Mouse (Mus musculus) heart, adult 9 months (tissue): ENCODE data around the gene Htra2.

Experiments used
- DNase-seq, 2 experiments: peaks; one replicate each; pipeline ENCODE4 v3.0.0; 2022; ENCODE audit warnings: low spot score in 2 of 2

The Htra2 gene

GRCm38 (mm10) chr6:83054871-83055431, at the start of gene Htra2:
Htra2 (minus strand) TSS chr6:83055273.
- peak; percentile 28 to 35 for DNase-seq

GRCm38 (mm10) chr6:83104158-83104557, 49.1 kb upstream of the Htra2 start:
- DNase-seq = no peak

GRCm38 (mm10) chr6:83103130-83103650, 48.1 kb upstream of the Htra2 start:
- DNase-seq = no peak

GRCm38 (mm10) chr6:83101688-83102556, 46.8 kb upstream of the Htra2 start:
- peak in 1 of 2 experiments; percentile 46 for DNase-seq

- DNase-seq = peak; percentile 92 to 93
Observed at GRCm38 (mm10) chr6:83101316-83101687, 46.2 kb upstream of the Htra2 start, which contains the start of the genes Ccdc142 and Gm42688. Ccdc142 (plus strand) TSS chr6:83101601. Gm42688 (plus strand) TSS chr6:83101617.

- DNase-seq = no peak
Observed at GRCm38 (mm10) chr6:83098411-83098810, 43.3 kb upstream of the Htra2 start.

- no peak for DNase-seq
Observed at GRCm38 (mm10) chr6:83095968-83096367, 40.9 kb upstream of the Htra2 start.

- DNase-seq = no peak
Observed at GRCm38 (mm10) chr6:83092416-83093127, 37.5 kb upstream of the Htra2 start.

GRCm38 (mm10) chr6:83087926-83088260, 32.8 kb upstream of the Htra2 start:
- DNase-seq = no peak

GRCm38 (mm10) chr6:83087205-83087925, 32.3 kb upstream of the Htra2 start:
- DNase-seq = peak in 1 of 2 experiments; percentile 46

- DNase-seq = no peak
Observed at GRCm38 (mm10) chr6:83086121-83087035, 31.3 kb upstream of the Htra2 start, which contains the start of gene Lbx2. Lbx2 (plus strand) TSS chr6:83086367.

GRCm38 (mm10) chr6:83084477-83084876, 29.4 kb upstream of the Htra2 start:
- no peak for DNase-seq

- no peak for DNase-seq
Observed at GRCm38 (mm10) chr6:83083497-83083896, 28.4 kb upstream of the Htra2 start.

GRCm38 (mm10) chr6:83080210-83080609, 25.1 kb upstream of the Htra2 start:
- no peak for DNase-seq

GRCm38 (mm10) chr6:83078324-83078858, 23.3 kb upstream of the Htra2 start:
- peak; percentile 99 for DNase-seq

- DNase-seq = no peak
Observed at GRCm38 (mm10) chr6:83077630-83078323, 22.7 kb upstream of the Htra2 start, which contains the start of gene Pcgf1. Pcgf1 (plus strand) TSS chr6:83077869.

- DNase-seq = no peak
Observed at GRCm38 (mm10) chr6:83074979-83075378, 19.9 kb upstream of the Htra2 start.

- DNase-seq = no peak
Observed at GRCm38 (mm10) chr6:83071220-83071619, 16.1 kb upstream of the Htra2 start.
